Mouse (Mus musculus) cerebellum, postnatal 4 days (tissue): ENCODE results near the gene Fbxw27.
"Not testable (repeated sequence)": the region's sequence is repeated elsewhere in the genome, so short reads cannot be mapped to it uniquely, and the experiment has no call there.

Source experiments
- DNase-seq, 2 experiments: peaks; one replicate each; pipeline ENCODE4 v3.0.0; 2022; ENCODE audit warnings: low spot score in 2 of 2, mixed read lengths in 1 of 2

Fbxw27 gene

DNA sequence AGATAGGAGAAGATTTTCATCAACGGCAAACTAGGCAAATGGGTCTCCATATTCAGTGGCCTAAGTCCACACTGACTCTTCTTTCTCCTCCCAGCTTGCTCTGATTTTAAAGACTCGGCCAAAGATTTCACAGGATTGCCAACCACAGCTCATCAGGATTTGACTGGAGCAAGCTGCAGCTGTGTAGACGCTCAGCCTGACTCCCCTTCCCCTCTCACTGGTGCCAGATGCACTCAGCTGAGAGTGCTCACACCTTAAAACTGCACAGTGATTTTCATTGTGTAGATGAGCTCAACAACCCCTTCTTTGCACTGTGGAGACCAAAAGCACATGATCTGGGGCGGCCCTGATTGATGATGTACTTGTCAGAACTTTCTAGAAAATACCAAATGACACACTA is at the start of gene Fbxw27:
Gene Fbxw27, minus strand, starts transcription at position 101 of the 400 bp plus-strand sequence.
- not testable (repeated sequence) for DNase-seq

DNA sequence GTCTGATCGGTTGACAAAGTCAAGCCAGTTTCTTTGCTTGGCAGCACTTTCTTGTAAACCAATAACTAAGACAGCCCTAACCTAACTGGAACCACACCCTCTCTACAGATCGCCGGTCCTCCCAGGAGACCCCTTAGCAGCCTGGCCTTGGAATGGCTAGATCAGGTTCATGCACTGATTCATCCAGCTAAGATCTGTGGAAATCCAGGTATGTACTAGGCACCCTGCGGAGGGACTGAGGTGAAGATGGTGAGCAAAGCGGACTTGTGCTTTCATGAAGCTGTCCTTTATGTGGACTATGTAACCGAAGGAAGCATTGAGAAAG is 42.6 kb upstream of the Fbxw27 start:
- no peak for DNase-seq

DNA sequence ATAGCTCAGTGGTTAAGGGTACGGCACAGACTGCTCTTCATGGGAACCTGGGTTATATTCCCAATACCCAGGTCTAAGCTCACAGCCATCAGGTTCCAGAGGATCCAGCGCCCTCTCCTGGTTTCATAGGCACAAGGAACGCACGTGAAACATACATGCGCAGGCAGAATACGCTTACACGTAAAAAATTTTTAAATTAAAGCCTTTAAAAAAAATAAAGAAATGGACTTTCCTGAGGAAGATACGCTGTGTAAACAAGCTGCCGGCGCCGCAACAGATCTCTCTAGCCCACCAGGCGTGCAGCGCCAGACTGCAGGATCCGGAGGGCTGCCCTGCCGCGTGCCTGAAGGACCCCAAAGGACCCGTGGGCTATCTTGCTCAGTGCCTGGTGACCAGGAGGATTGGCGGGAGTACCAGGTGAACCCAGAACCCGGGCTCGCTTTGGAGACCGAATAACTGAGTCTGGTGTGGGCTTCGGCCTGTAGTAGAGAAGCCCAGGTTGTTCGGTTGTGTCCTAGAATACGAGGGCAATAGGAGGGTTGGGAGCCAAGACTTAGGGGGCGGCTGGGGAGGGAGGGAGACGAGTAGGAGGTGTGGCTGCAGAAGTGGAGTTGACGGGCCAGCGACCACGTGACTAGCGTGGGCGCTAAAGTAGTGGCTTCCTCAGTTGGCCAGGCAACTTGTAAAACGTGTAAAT is 42.1 kb upstream of the Fbxw27 start, which contains the start of gene Nme6:
Gene Nme6, plus strand, starts transcription at position 359 of the 697 bp plus-strand sequence.
- DNase-seq: peak; percentile 64 to 78

DNA sequence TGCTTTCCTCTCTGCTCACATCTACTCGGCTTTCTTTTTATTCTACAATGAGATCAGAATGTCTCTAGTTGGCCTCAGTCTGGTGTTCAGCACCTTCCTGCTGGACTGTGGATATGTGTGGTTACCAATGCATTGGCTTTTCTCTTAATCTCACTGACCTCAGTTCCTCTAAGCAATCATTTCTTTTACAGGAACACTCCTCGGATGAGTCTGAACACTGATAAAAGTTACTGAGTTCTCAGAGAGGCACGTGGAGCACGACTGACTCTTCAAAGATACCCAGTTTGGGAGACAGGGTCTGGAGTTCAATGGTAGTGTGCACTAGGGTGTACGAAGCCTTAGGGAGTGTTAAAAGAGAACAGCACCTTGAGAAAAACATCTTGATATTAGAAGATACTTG is 35.7 kb upstream of the Fbxw27 start:
- no peak for DNase-seq

DNA sequence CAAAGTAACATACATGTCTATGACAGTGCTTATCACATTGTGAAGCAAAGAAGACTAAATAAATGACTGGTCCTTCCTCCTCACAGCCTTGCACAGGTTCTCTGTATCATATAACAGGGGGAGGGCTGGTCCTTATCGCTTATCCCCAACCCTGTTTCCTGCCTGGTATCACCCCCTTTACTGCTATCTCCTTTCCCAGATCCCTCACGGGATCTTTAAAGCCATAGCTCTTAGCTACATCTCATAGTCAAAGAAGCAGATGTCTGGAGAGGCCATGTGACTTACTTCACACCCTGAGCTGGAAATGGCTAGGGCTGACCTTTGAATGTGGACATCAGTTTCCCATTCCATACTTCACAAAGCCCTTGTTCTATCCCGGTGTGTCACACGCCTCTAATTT is 35.3 kb upstream of the Fbxw27 start:
- no peak for DNase-seq

DNA sequence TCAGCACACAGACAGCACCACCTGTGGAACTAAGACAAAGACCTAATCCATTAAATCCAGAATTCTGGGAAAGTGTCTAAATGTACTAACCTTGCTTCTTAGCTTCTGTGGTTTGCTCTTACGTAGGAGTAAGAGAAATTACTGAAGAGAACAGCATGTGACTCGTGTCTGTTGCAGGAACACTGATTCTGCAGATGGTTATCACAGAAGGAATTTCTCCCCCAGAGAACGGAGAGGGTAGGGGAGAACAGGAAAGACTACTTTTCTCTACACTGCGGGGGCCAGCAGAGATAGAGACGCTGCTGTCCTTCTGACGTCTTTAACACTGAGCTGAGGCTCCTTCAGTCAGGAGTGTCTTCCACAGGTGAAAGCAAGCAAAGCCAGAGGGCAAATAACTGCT is 25.9 kb upstream of the Fbxw27 start:
- no peak for DNase-seq

DNA sequence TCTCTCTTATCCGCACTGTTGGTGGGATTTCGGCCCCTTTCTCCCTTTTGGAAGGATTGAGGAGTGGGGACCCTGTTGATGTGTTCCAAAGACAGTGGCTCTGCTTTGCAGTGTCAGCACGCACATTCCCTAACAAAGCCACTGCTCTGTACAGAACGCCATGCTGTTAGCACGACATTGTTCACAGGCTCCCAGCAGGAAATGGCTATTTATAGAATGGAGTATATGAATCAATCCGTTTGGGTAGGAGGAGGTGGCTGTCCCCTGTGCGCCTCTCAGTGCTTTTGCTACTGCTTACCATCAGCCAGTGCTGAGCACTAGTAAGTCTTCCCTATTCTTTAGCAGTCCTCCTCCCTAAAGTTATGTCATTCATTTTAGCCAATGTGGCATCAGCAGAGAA is 23.0 kb upstream of the Fbxw27 start:
- DNase-seq: no peak

DNA sequence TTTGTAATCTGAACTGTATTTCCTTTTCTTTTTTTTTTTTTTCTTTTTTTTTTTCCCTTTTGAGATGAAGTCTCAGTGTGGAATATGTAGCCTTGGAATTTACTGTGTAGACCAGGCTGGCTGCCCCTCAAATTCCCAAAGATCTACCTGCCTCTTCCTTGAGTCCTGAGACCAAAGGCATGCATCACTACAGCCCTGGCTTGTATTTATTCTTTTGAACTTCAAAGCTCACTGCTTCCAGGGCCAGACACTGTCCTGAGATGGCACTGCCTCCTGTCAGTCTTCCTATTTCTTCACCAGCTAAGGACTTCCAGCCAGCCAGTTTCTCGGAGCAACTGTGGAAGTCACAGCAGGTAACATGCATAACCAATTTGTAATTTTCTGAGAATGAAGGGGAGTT is 21.5 kb upstream of the Fbxw27 start, which contains the start of gene Spink8:
Gene Spink8, plus strand, starts transcription at position 301 of the 400 bp plus-strand sequence.
- DNase-seq: no peak

DNA sequence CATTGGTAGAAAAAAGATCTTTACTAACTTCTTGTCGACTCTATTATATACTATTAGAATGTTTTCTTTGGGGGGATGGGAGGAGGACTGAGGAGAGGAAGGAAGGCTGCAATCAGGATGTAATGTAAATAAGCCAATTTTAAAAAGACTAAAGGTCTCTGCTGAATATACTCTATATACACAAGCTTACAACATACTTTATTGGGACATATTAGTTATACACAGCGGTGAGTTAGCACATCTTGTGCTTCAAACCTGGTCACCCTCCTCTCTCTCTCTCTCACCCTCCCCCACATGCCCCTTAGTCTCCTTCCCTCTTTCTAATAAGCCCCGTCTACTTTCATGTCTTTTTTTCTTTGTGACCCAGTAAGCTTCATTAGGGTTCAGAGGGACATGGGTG is 17.4 kb upstream of the Fbxw27 start:
- no peak for DNase-seq

DNA sequence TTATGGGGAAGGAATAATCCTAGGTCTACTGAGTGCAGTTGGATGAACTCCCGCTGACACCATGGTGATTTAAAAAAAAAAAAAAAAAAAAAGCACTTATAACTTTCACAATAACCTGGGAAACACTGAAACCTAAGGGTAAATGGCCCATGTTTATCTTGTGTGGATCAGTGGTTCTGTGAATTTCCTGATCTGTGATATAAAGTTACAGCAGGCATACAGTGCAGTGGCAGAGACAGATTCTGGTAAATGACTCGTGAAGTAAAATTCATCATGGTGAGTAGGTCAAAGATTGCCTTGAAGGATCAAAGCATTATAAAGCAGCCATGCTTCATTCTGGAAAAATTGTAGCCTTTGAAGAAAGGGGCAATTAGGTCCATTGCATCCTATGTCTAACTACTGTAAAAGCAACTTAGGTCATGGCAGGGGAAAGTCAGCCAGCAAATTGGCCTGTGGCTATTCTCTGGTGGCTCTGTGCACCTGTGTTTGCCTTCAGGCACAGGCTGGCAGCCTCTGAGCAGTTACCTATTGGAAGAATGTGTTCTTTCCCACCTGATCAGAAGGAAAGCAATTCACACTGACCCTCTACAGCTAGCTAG is 16.3 kb upstream of the Fbxw27 start:
- no peak for DNase-seq

DNA sequence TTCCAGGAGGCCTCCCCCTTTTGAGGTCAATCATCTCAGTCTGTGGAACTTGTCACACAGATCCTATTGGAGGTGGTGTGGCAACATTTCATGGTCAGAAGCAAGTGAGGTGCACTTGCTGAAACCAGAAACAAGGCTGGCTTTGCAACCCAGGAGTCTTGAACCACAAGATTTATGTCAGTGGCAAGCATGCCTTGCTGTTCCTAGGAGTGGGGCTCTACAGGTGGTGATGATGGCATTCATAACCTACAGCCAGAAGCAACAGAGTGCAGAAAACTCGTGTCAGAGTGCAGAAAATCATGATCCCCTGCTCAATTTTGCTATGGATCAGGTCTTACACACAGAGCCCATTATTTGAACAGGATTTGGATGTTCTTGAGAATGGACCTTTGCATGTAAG is 15.8 kb upstream of the Fbxw27 start:
- no peak for DNase-seq

DNA sequence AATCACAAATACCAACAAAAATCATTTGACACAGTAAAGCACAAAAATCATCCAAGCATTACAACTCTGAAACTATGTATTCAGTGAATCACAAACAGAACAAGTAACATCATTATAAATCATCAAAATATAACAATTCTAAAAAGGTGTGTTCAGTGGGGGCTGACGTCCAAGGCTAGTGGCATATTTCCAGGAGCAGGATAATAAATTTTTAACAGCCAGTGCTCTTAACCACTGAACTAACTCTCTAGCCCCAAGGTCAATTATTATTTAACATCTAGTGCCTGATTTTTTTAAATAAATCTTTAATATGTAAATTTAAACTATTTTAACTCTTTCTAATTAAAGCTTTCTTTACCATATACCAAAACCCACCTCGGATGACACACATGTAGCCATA is 15.1 kb upstream of the Fbxw27 start:
- DNase-seq: not testable (repeated sequence)

DNA sequence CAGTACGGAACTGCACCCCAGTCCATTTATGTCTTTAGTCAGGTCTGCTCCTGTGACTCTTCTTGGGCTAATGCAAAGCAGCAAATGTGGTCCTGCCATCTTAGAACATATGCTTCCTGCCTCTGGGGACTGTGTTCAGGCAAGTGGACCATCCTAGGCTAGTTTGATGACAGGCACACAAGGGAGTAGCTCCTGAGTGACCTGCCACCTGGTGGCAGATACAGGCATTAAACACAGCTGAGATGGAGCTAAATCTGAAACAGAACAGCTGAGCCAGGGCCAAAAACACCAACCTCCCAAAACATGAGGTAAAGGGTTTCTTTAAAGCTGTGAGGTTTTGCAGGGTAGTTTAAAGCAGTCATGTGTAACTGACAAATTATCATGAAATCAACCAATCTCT is 7.6 kb upstream of the Fbxw27 start:
- DNase-seq: peak in 1 of 2 experiments; percentile 11

DNA sequence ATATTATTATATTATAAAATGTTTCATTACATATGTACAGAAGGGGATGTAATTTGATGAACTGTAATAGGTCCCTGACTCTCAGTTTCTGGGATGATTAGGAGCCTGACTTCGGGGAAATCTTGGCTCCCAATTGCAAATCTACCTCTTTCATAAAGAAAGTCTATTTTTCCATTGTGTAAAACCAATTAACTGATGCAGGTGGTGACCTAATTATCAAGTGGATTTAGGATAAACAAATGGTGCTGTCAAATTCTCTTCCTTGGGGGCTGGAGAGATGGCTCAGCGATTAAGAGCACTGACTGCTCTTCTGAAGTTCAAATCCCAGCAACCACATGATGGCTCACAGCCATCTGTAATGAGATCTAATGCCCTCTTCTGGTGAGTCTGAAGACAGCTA is 5.3 kb upstream of the Fbxw27 start:
- no peak for DNase-seq

DNA sequence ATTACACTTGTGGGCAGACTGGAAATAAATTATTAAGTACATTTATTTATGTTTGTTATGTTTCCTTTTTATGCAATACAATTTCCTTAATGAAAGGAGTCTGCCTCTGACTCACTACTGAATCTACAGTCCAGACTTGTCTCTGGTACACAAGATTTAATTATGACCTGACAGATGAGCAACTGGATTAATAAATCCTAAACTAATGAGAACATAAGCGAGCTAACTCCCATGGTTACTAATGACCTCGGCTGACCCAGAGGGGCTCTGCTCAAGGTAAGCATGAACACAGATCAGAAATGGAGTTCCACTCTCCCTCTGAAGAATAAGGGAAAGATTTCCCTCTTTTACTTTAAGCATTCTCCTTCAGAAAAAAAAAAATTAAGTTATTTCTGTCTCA is 4.8 kb upstream of the Fbxw27 start:
- DNase-seq: no peak

DNA sequence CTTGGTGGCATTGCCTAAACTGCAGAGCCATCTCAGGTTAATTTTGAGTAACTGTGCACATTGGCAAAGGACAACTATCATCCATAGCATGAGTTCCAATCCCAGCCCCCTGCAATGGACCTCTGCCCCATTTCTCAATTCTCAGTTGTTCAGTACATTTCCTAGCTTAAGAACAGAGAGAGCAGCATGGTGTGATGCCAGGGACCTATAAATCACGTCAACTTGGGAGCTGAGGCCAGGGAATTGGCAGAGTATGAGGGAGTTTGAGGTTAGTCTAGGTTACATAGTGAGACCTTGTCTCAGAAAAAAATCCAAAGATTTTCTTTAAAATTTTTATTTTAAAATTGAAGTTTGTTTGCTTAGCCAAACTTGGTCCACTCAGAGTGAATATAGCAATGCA is 23.6 kb downstream of the Fbxw27 start:
- DNase-seq: not testable (repeated sequence)

DNA sequence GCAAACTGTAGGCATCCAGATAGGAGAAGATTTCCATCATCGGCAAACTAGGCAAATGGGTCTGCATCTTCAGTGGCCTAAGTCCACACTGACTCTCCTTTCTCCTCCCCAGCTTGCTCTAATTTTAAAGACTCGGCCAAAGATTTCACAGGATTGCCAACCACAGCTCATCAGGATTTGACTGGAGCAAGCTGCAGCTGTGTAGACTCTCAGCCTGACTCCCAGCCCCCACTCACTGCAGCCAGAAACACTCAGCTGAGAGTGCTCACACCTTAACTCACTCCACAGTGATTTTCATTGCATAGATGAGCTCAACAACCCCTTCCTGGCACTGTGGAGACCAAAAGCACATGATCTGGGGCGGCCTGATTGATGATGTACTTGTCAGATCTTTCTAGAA is 44.5 kb downstream of the Fbxw27 start, which contains the start of gene Fbxw26:
Gene Fbxw26, minus strand, starts transcription at position 101 of the 400 bp plus-strand sequence.
- DNase-seq: not testable (repeated sequence)
